Mouse (Mus musculus) testis, adult 2 months (tissue): ENCODE data around the gene Pbx2. TPM values are rescaled to one million over a fixed set of nuclear protein-coding genes. Genes with fewer than 3 reads are reported as not detected.
A peak's percentile ranks its signal among the peaks of the same experiment; 100 is the strongest.

Source experiments
- H3K27ac ChIP-seq: fragments of 200-500 bp; 2 replicates; pipeline ENCODE4 v1.5.1; 2012; ENCODE audit warnings: low read depth, low read length; ENCODE audit not compliant: control insufficient read depth, insufficient read depth
- H3K27me3 ChIP-seq: fragments of 200-500 bp; 2 replicates; pipeline ENCODE4 v1.6.1; 2012; ENCODE audit warnings: mild to moderate bottlenecking, low read length, moderate library complexity; ENCODE audit not compliant: control insufficient read depth, insufficient read depth
- H3K36me3 ChIP-seq: fragments of 200-500 bp; 2 replicates; pipeline ENCODE4 v1.6.1; 2012; ENCODE audit warnings: mild to moderate bottlenecking, low read length; ENCODE audit not compliant: control insufficient read depth, insufficient read depth
- H3K4me1 ChIP-seq: fragments of 200-500 bp; 2 replicates; pipeline ENCODE4 v1.6.1; 2012; ENCODE audit warnings: low read length; ENCODE audit not compliant: control insufficient read depth, insufficient read depth
- H3K4me3 ChIP-seq: fragments of 200-500 bp; 2 replicates; pipeline ENCODE4 v1.5.1; 2012; ENCODE audit warnings: low read depth, mild to moderate bottlenecking, low read length, moderate library complexity, mixed read lengths; ENCODE audit not compliant: control insufficient read depth
- CTCF ChIP-seq: fragments of 200-500 bp; IDR thresholded peaks from 2 replicates; pipeline ENCODE4 v1.5.1; 2012; ENCODE audit warnings: low read depth, mild to moderate bottlenecking, inconsistent platforms, low read length, moderate library complexity; ENCODE audit not compliant: control insufficient read depth, insufficient read depth, insufficient replicate concordance
- POLR2A ChIP-seq: fragments of 200-500 bp; IDR thresholded peaks from 2 replicates; pipeline ENCODE4 v1.6.1; 2012; ENCODE audit warnings: low read depth, mild to moderate bottlenecking, inconsistent platforms, low read length, moderate library complexity; ENCODE audit not compliant: control insufficient read depth
- polyA plus RNA-seq: library from polyadenylated mRNA; depleted of rRNA; stranded (reverse); fragments of >200 nt; gene quantifications from 2 replicates; pipeline ENCODE4 v1.2.3, GENCODE M21; 2012

Gene Pbx2
- polyA plus RNA-seq, 1 experiment = 9.6 TPM

GRCm38 (mm10) chr17:34587423-34587811, 3.6 kb upstream of the Pbx2 start:
- peaks cover 57% of the 10 kb centered on the region for H3K4me1 ChIP-seq

DNA sequence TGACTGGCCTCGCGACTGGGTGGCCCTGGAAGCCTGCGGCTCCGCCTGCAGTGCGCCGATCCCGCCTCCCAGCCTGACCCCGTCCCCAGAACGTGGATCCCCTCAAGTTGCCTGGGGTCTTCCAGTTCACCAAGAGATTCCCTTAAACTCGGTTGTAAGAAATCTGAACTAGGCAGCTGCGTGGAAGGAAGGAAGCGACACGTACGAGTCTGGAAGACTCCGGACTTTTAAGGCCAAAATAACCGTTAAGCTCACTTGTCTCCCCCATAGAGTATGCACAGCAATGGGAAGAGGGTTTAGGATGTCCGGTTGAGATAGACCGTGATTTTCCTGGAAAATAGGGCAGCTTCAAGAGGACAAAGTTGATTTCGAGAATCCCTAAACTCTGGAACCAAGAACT, 3.3 kb upstream of the Pbx2 start:
- TF ChIP-seq CTCF (no peak), POLR2A (no peak)
- Histone ChIP-seq H3K4me1 (peaks cover 61% of the 10 kb centered on the region), H3K27me3 (0 out of 2 replicates have a peak, but pooled peaks cover 2% of the 10 kb centered on the region), H3K36me3 (no peaks in the 10 kb centered on the region), H3K27ac (peak overlapping the region; percentile 85), H3K4me3 (peak overlapping the region; percentile 94)

More at GRCm38 (mm10) chr17:34587423-34587811, 3.6 kb upstream of the Pbx2 start:
- Histone ChIP-seq H3K27me3 (0 out of 2 replicates have a peak, but pooled peaks cover 2% of the 10 kb centered on the region), H3K36me3 (no peaks in the 10 kb centered on the region), H3K27ac (peak overlapping the region; percentile 92), H3K4me3 (peak overlapping the region; percentile 94)
- TF ChIP-seq CTCF (no peak), POLR2A (peak; percentile 82)

- peaks cover 61% of the 10 kb centered on the region for H3K4me1 ChIP-seq
- no peaks in the 10 kb centered on the region for H3K36me3 ChIP-seq
- TF ChIP-seq POLR2A (no peak), CTCF (no peak)
- peak overlapping the region; percentile 28 for H3K4me3 ChIP-seq
- 0 out of 2 replicates have a peak, but pooled peaks cover 2% of the 10 kb centered on the region for H3K27me3 ChIP-seq
- no peak overlapping the region for H3K27ac ChIP-seq
These were observed 2.3 kb upstream of the Pbx2 start for GRCm38 (mm10) chr17:34588767-34589166.

DNA sequence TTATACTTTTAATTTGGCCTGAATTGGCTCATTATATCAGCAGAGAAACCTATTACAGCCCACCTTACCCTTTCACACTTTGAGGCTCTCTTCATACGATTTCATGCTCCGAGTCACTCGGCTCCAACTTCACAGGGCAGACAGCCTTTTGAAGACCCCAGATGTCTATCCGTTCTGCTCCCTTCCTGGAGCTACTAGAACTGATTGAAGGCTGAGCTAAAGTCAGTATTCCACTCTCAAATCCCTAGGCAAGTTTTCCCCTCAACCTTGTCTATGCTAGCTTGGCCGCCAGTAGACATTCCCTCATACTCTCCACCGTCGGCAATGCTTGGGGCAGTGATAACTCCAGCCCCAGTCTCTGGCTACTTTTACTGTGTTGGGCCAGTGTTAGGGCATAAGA, 1.9 kb upstream of the Pbx2 start:
- TF ChIP-seq POLR2A (no peak), CTCF (no peak)
- Histone ChIP-seq H3K4me1 (peaks cover 60% of the 10 kb centered on the region), H3K27ac (peak overlapping the region; percentile 23; the same call in 1 of the 2 replicates), H3K27me3 (0 out of 2 replicates have a peak, but pooled peaks cover 2% of the 10 kb centered on the region), H3K4me3 (peak overlapping the region; percentile 22; the same call in 1 of the 2 replicates), H3K36me3 (no peaks in the 10 kb centered on the region)

DNA sequence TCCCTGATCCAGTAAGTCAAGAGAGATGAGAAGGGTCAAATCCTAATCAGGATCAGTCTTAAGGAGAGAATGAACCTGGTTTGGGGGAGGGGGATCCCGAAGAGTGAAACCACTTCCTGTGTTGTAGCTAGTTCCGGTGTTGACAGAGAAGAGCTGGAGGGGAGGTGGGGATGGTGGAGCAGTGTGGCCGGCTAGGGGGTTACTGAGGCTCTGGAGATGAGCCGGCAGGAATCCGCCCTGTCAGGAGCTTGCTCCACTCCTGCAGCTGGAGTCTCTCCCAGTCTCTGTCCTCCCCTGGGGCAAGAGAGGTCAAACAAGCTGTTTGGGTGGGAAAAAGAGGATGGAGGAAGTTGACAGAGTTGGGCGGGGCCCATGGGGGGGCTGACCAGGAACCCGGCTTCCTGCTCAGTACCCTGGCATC, 1.4 kb upstream of the Pbx2 start, which contains the start of gene Gpsm3:
Gene Gpsm3 (plus strand): TSS at position 126 of the 421 bp plus-strand sequence.
- peaks cover 55% of the 10 kb centered on the region for H3K4me1 ChIP-seq
- peak within 1 kb of the TSS; percentile 23; the same call in 1 of the 2 replicates for H3K27ac ChIP-seq
- H3K4me3 ChIP-seq = peak within 1 kb of the TSS; percentile 28
- 0 out of 2 replicates have a peak, but pooled peaks cover 2% of the 10 kb centered on the region for H3K27me3 ChIP-seq
- no peaks in the 10 kb centered on the region for H3K36me3 ChIP-seq
- no peak for TF ChIP-seq CTCF
- no peak for TF ChIP-seq POLR2A

- Histone ChIP-seq H3K4me3 (peak overlapping the region; percentile 12), H3K27me3 (0 out of 2 replicates have a peak, but pooled peaks cover 2% of the 10 kb centered on the region), H3K27ac (0 out of 2 replicates have a peak overlapping the region, but pooled peaks have one; percentile 2), H3K4me1 (peaks cover 53% of the 10 kb centered on the region), H3K36me3 (no peaks in the 10 kb centered on the region)
- TF ChIP-seq POLR2A (no peak), CTCF (no peak)
These were observed 695 bp upstream of the Pbx2 start for GRCm38 (mm10) chr17:34590154-34590987.

GRCm38 (mm10) chr17:34591994-34592375, 919 bp downstream of the Pbx2 start:
- Histone ChIP-seq H3K4me3 (peak overlapping the region; percentile 83), H3K27me3 (0 out of 2 replicates have a peak, but pooled peaks cover 2% of the 10 kb centered on the region), H3K36me3 (no peaks in the 10 kb centered on the region), H3K4me1 (peaks cover 40% of the 10 kb centered on the region), H3K27ac (peak overlapping the region; percentile 71)
- peak; percentile 43; the same call in 1 of the 2 replicates for TF ChIP-seq POLR2A
- no peak for TF ChIP-seq CTCF
